Mouse (Mus musculus) layer of hippocampus, adult 11-12 months (tissue): ENCODE data around the gene Wfikkn1.

ENCODE experiments used
- DNase-seq: peaks from one replicate; pipeline ENCODE4 v3.0.0; 2022; ENCODE audit warnings: low spot score

Wfikkn1 gene

GRCm38 (mm10) chr17:25837076-25837410, 43.6 kb downstream of the Wfikkn1 start, which contains the start of gene Rhbdl1:
TSS of gene Rhbdl1 (minus strand) at chr17:25837295.
- DNase-seq, result peak; percentile 86

GRCm38 (mm10) chr17:25836397-25837075, 44.1 kb downstream of the Wfikkn1 start:
- peak; percentile 68 for DNase-seq

DNA sequence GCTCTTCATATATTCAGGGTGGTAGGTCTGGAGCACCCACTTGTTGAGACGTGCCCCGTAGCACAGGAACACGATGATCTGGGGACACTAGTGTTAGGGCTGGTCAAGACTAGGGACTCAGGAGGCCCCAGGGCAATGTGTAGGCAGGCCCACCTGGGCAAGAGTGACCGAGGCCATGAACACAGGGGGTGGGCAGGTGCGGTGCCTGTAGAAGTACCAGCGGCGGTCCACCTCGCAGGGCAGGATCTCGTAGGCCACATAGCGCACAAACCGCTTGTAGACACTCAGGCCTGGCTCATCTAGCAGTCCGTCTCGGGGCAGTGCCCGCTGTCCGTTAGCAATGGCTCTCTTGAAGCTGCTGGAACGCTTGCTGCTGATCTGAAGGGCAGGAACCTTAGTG, 44.8 kb downstream of the Wfikkn1 start:
- DNase-seq, result no peak

GRCm38 (mm10) chr17:25835301-25835700, 45.4 kb downstream of the Wfikkn1 start:
- DNase-seq, result no peak

DNA sequence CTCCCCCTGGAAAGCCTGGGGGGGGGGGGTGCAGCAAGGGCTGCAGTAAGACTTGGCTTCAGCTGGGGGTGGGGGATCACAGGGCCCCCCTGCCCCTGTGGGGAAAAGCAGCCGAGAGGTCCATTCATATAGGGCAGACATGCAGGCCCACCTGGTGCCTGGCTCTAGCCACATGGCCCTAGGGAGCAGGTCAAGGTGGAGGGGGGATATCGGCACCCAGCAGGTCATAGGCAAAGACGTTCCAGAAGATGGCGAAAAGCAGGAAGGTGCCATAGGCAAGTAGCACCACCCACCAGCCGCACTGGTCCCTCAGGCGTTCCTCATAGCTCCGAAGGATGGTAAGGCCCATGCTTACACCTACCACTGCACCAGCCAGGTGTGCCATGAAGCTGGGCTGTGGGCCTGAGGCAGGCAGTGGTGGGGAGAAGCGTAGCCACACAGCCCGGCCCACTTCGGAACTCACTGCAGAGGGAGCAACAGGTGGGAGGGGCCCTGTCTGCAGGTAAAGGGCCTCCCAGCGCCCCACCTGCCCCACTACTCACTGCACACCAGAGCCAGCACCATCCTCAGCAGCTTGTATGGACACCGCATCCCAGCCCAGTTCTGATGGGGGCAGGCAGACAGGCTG, 45.9 kb downstream of the Wfikkn1 start:
- no peak for DNase-seq

DNA sequence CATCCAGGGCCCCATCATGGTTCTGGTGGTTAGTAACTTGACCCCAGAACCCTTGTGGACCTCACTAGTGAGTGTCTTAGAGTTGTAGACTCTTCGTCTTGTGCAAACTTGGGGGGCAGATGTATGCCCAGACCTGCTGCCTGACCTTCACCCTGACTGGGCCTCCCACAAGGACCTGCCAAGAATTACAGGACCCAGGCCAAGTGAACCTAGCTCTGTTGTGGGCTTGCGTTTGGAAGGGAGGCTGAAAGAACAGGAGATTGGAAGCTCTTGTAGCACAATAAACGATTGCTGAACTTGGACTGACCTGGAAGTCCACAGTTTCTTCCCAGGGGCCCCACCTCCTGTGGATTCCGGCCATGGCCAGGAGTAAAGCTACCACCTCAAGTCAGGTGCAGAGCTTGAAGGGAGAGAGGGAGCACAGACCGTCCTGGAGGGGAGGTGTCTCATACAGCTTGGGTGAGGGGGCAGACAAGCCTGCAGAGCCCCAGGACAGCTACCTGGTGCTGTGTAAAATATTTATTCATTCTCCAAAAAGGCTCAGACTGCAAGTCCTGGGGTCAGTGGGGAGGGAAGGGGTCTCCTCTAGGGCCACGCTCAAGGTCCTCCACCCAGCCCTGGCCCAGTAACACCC, 46.6 kb downstream of the Wfikkn1 start:
- DNase-seq, result no peak

- DNase-seq, result peak; percentile 89
These were observed 47.4 kb downstream of the Wfikkn1 start, which contains the start of gene Stub1 for GRCm38 (mm10) chr17:25833291-25833663. TSS of gene Stub1 (minus strand) at chr17:25833404.

- DNase-seq, result peak; percentile 99
These were observed 48.0 kb downstream of the Wfikkn1 start for GRCm38 (mm10) chr17:25832436-25833290.

DNA sequence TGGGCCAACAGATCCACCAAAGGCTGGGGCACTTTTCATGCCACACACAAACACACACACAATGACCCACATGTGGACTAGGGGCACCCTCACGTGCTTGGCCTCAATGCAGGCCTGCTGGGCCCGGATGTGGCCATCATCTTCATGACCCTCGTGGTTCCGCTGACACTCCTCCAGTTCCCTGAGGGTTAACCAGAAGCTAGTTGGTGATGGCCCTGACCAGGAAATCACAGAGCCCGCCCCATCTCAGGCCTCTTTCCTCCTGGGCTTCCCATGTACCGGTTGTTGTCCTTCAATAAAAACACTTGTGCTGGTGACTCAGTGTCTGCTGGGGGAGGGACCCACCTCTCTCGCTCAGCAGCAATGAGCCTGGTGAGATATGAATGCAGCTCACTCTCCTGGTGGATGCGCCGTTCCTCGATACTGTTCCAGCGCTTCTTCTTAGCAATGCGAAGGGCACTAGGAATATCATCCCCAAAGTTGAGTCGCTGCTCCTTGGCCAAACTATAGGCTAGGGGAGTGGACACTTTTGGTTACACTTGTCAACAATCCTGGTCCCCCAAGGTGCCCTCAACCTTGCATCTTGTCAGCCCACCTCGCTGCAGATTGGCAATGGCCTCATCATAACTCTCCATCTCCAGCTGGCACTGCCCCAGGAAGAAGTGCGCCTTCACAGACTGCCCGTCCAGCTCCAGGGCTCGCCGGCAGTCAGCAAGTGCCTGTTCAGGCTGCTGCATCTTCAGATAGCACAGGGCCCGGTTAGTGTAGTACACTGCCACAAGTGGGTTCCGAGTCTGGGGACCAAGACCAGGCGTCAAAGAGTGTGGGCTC, 49.0 kb downstream of the Wfikkn1 start:
- no peak for DNase-seq

GRCm38 (mm10) chr17:25830806-25831431, 49.7 kb downstream of the Wfikkn1 start:
- no peak for DNase-seq

GRCm38 (mm10) chr17:25830200-25830753, 50.4 kb downstream of the Wfikkn1 start:
- no peak for DNase-seq

GRCm38 (mm10) chr17:25829558-25830017, 51.1 kb downstream of the Wfikkn1 start:
- DNase-seq, result no peak

DNA sequence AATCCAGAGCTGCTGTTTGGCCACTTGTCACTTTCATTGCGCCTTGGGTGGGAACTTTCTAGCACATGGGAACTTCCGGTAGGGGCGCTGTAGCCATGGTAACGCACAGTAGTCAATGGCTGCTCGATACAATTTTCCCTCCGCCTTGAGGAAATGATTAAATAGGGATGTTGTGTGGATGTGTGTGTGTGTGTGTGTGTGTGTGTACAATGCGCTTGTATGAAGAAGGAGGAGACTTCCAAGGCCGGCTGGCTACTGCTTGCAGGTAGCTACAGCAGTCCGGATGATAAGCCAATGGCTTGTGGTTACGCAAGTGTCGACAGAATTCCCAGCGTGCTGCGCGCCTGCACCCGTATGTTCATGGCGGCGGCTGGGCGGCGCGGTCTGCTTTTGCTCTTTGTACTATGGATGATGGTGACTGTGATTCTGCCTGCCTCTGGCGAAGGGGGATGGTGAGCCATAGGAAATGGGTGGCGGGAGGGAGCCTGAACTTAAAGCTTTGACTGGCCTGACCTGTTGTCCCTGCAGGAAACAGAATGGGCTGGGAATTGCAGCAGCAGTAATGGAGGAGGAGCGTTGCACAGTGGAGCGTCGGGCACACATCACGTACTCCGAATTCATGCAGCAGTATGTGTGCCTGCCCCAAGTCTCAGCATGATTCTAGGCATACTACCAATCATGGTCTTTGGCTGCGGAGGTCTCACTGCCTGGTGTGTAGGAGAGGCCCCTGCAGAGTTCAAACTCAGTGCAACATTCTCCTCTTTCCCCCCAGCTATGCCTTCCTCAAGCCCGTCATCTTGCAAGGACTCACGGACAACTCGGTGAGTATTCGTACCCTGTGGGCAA, 51.7 kb downstream of the Wfikkn1 start, which contains the start of gene Jmjd8:
TSS of gene Jmjd8 (plus strand) at position 156 of the 846 bp plus-strand sequence.
- DNase-seq, result peak; percentile 84

- DNase-seq, result no peak
These were observed 52.4 kb downstream of the Wfikkn1 start for GRCm38 (mm10) chr17:25828223-25828594.
